Mouse (Mus musculus) MEL-GATA-1-ER (cell line): ENCODE measurements around the gene Ube2o.
"Not testable (repeated sequence)": the region's sequence is repeated elsewhere in the genome, so short reads cannot be mapped to it uniquely, and the experiment has no call there.

Source experiments
- DNase-seq: peaks from one replicate; pipeline ENCODE4 v3.0.0-alpha.2; 2012; ENCODE audit warnings: low read depth; ENCODE audit errors: extremely low read depth

Gene Ube2o

GRCm38 (mm10) chr11:116615735-116616437 is 34.6 kb upstream of the Ube2o start:
- DNase-seq, result peak; percentile 64

DNA sequence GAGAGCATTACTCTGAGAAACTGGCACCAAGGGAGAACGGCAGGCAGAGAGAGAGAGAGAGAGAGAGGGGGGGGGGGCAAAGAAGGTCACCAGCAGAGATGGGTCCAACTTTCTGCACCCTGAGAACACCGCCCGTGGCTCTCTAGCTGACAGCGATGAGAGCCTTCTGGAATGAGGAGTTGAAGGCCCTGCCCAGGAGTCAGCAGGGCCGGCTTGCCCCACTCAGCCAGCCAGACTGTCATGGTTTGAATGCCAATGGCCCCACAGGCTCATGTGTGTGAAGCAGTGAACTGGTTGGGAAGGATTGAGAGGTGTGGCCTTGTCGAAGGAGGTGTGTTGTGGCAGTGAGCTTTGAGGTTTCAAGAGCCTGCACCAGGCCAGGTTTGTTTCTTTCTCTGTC is 32.0 kb upstream of the Ube2o start:
- no peak for DNase-seq

DNA sequence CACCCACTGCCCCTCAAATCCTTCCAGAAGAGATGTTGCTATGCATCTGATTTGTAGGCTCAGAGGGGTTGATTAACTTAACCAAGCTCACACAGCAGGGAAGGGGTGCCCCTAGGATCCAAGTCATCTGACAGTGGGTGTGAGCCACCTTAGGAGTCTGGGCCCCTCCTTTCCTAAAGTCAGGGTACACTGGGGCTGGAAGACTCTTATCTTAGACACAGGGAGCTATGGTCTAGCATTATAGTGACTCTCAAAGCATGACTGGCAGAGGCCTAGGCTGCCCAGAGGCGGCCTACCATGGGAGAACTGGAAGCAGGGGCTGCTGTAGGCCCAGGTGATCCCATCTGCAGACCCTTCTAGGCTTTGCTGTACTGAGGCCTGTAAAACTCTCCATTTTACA is 31.3 kb upstream of the Ube2o start:
- DNase-seq, result no peak

DNA sequence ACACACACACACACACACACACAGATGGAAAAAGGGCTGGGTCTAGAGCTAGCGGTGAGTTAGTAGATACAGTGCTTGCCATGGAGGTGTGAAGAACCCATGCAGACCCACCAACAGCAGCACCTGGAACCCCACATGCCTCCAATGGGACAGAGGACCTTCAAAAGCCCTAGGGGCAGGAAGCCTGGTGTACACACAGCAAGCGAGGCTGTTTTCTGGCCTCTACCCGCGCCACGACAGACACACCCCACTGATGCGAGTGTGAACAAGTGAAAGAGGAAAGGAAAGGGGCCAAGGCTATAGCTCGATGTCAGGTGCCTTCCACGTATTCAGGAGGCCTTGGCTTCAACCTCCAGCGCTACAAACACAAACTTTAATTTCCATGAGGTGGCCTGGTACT is 30.6 kb upstream of the Ube2o start:
- no peak for DNase-seq

- DNase-seq, result not testable (repeated sequence)
These were observed 29.9 kb upstream of the Ube2o start for GRCm38 (mm10) chr11:116611168-116611567.

DNA sequence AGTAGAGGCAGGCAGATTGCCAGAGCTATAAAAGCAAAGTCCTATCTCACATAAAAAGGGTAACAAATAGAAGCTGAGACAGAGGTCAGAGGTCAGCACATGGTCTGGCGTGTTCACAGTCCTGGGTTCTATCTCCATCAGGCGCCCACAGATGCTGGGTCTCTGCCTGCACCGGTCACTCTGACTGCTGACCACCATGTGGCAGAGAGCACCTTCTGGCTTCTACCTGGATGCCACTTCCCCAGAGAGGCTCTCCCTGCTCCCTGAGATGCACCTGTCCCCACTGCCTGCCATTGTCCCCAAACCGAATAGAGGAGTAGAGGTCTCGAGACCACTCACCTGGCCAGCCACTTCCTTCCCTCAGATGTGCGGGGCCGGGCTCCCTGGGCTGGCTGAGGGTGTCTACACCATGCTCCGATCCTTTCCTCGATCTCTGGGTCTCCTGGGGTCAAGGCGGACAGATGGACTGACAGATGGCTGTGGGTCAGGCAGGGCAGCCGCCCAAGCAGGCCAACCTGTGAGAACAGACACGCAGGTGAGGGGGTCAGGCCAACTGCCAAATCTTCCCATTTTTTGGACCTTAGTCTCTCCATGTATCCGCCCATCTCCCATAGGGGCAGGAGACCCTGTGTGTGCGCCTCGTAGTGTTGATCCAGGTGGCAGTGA is 28.9 kb upstream of the Ube2o start:
- no peak for DNase-seq

GRCm38 (mm10) chr11:116607717-116608116 is 26.5 kb upstream of the Ube2o start:
- no peak for DNase-seq

DNA sequence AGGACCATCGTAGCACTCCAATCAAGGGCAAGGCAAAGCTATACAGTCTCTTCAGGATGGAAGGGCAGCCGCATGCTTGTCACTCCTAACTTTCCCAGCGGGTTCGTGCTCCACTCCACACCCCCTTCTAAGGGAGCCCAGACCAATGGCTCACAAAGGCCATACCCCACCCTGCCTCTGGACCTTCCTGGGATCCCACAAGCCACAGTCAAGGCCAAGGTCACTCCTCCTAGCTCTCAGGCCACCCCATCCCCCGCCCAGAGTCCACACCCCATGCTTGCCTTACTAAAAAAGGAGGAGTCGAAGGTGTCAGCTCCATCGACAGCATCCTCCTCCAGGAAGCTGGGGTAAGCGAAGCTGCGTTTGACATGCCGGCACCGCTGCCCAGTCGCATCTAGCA is 22.9 kb upstream of the Ube2o start:
- DNase-seq, result no peak

- DNase-seq, result no peak
These were observed 22.1 kb upstream of the Ube2o start for GRCm38 (mm10) chr11:116603339-116603738.

GRCm38 (mm10) chr11:116602043-116602442 is 20.8 kb upstream of the Ube2o start:
- no peak for DNase-seq

DNA sequence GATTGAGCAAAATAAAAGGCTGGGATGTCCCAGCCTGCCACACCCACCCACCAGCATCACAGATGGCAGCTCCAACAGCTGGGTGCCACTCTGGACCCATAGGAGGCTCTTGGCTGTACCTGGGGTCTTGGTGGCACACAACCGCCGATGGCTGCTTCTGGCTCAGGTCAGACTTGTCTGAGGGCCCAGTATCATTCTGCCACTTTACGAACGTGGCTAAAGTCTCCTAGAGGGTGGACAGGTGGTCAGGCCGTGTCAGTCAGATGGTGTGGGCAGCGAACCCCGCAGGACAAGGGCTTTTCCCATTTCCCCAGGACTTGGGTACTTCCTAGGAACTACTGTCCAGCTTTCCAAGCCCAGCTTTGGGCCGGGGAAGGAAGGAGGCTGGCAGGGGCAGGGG is 19.9 kb upstream of the Ube2o start:
- no peak for DNase-seq

GRCm38 (mm10) chr11:116599230-116599629 is 18.0 kb upstream of the Ube2o start:
- DNase-seq, result no peak

DNA sequence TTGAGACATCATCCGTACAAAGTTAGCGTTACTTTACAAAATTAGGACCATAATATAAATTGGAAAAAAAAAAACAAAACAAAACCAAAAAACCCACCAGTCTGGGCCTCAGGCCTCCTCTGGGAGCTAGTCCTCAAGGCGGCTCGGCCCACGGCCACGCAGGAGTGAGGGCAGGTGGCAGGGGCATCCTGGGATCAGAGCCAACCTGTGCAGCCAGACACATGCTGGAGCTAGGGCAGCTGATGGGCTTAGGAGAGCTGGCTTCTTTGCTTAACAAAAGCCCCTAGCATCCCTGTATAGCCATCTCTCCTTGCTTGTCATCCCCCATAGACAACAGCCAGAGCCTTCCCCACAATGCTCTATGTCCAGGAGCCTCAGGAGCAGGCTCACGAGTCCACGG is 16.9 kb upstream of the Ube2o start:
- DNase-seq, result no peak

DNA sequence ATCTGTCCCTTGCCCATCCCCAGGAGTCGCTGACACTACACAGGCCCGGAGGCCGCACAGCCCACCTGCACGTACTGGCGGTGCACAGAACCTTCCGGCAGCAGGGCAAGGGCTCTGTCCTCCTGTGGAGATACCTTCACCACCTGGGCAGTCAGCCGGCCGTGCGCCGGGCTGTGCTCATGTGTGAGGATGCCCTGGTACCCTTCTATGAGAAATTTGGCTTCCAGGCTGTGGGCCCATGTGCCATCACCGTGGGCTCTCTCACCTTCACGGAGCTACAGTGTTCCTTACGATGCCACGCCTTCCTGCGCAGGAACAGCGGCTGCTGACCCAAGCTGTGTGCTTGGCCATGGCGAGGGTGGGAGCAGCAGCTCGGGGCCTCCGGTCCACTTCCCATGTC is 15.5 kb upstream of the Ube2o start:
- no peak for DNase-seq

- no peak for DNase-seq
These were observed 12.1 kb upstream of the Ube2o start for GRCm38 (mm10) chr11:116593345-116593744.

GRCm38 (mm10) chr11:116592428-116592827 is 11.2 kb upstream of the Ube2o start:
- DNase-seq, result peak; percentile 78

- DNase-seq, result no peak
These were observed 10.4 kb upstream of the Ube2o start for GRCm38 (mm10) chr11:116591621-116592020.

DNA sequence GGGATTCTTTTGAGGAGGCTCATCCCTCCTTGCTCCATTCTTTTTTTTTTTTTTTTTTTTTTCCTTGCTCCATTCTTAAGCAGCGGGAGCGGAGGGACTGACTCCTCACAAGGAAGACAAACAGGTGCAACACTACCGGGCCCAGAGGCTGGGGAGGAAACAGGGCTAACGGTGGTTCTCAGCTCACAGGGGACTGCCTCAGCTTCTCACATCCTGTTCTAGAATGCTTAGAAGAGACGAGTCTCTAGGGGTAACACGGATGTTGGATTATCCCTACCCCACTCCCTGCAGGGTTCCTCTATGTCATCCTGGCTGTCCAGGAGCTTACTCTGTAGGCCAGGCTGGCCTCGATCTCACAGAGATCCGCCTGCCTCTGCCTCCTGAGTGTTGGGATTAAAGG is 8.3 kb upstream of the Ube2o start:
- no peak for DNase-seq

DNA sequence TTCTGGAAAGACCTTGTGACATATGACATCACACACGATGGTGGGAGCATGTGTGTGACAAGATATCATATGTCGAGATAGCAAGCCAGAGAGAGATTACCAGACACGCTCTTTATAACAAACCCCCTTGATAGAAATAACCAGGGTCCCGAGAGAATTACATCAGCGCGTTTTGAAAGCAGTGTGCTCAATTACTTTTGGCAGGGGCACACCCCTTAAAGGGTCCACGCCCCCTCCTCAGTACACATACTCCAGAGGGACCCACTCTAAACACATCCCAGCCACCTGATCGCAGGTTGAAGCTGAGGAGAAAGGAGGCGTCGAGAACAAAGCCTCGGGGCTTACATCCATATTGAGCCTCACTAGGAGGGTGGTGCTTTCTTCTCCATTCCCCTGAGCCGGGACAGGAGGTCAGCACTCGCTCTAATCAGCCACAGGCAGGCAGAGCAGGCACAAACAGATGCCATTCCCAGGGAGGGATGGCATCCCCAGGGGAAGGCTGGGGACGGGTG is 7.8 kb upstream of the Ube2o start:
- no peak for DNase-seq

DNA sequence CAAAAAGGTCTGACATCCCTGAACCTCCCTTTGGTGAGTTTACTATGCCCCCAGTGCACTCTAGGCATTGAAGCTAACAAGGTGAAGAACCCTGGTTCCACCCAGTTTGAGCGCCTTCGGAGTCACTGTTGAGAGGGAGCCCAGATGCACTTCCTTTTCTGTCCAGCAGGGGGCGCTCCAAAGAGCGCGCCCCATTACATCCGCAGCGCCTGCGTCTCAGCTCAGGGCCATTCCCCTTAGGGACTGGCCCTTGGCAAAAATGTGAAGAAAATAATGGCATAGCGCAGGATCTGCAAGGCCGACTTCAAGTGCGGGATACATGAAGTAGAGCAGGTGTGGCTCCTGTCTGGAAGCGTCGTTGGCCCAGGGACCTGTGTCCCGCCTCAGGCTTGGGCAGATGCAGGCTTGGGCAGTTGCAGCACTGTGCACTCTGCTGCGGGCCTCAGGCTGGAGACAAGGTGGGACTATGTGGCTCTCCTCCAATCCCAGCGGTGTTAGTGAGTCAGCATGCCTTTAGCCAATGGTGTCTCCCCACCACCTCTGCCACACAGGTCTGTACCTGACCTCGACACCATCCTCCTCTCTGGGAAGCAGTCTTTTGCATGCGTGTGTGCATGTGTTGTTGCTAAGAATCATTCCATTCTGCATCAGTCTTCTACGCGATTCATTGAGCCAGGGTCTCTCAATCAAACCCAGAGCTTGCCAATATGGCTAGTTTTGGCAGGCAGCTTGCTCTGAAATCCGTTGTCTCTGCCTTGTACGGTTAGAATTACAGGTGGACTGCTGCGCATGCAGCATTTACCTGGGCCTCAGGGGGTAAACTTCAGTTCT is 5.8 kb upstream of the Ube2o start:
- peak; percentile 36 for DNase-seq

DNA sequence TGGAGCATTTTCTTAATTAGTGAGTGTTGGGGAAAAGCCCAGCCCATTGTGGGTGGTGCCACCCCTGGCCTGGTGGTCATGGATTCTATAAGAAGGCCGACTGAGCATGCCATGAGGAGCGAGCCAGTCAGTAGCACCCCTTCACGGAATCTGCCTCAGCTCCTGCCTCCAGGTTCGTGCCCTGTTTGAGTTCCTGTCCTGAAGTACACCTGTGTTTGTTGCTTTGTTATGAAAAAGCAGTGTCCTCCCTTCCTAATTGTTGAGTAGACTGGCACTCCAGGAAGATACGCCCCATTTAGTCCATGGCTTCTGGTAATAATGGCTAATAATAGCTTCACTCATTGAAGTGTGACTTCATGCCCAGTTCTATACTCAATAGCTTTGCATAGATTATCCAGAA is 5.1 kb upstream of the Ube2o start, which contains the start of gene Aanat:
Gene Aanat, plus strand, starts transcription at position 123 of the 400 bp plus-strand sequence.
- DNase-seq, result no peak

DNA sequence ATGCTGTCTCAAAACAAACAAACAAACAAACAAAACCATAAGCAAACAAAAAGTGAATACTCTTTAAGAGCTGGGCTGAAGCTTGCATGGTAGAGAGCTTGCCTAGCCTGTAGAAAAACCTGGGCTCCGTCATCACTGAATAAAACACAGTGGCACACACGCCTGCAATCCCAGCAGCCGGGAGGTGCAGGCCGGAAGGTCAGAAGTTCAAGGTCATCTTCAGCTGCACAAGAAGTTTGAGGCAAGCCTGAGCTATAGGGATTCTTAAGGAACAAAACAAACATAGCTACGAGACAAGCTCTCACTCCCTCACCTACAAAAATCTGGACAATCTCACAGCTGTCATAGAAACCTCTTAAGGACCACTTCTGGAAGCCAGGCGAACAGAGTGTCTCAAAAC is 4.4 kb upstream of the Ube2o start:
- no peak for DNase-seq
